Mouse (Mus musculus) R1 (cell line): Measurements from ENCODE around the gene Cdk5.

Experiments
- DNase-seq: peaks from one replicate; pipeline ENCODE4 v3.0.0-alpha.2; 2018; ENCODE audit warnings: low read depth, low spot score

Gene Cdk5

GRCm38 (mm10) chr5:24374666-24375328 lies 48.5 kb downstream of the Cdk5 start:
- DNase-seq, result no peak

GRCm38 (mm10) chr5:24374216-24374615 lies 49.1 kb downstream of the Cdk5 start:
- DNase-seq, result no peak

- DNase-seq, result no peak
These were observed 49.5 kb downstream of the Cdk5 start for GRCm38 (mm10) chr5:24373807-24374206.

GRCm38 (mm10) chr5:24369767-24370166 lies 53.6 kb downstream of the Cdk5 start:
- DNase-seq, result no peak
